Mouse (Mus musculus): ENCODE data around the gene Ankrd17.
"Not testable (repeated sequence)": the region's sequence is repeated elsewhere in the genome, so short reads cannot be mapped to it uniquely, and the experiment has no call there.

Gene Ankrd17

GRCm38 (mm10) chr5:90339129-90339952, 27.0 kb downstream of the Ankrd17 start:
- in situ Hi-C loops (cut with MboI, MseI) = no loop called here

- in situ Hi-C loops (cut with MboI, MseI) = no loop called here
Measured at GRCm38 (mm10) chr5:90338177-90339091, 27.9 kb downstream of the Ankrd17 start.

GRCm38 (mm10) chr5:90332478-90332877, 33.9 kb downstream of the Ankrd17 start:
- in situ Hi-C loops (cut with MboI, MseI) = no loop called here

GRCm38 (mm10) chr5:90331071-90331470, 35.3 kb downstream of the Ankrd17 start:
- in situ Hi-C loops (cut with MboI, MseI) = no loop called here

- in situ Hi-C loops (cut with MboI, MseI) = no loop called here
Measured at GRCm38 (mm10) chr5:90298396-90298795, 68.0 kb downstream of the Ankrd17 start.

- in situ Hi-C loops (cut with MboI, MseI) = no loop called here
Measured at GRCm38 (mm10) chr5:90289887-90290286, 76.5 kb downstream of the Ankrd17 start.

GRCm38 (mm10) chr5:90286559-90286958, 79.8 kb downstream of the Ankrd17 start:
- in situ Hi-C loops (cut with MboI, MseI) = no loop called here

- in situ Hi-C loops (cut with MboI, MseI) = no loop called here
Measured at GRCm38 (mm10) chr5:90280061-90280460, 86.3 kb downstream of the Ankrd17 start.

- in situ Hi-C loops (cut with MboI, MseI) = no loop called here
Measured at GRCm38 (mm10) chr5:90279418-90279817, 87.0 kb downstream of the Ankrd17 start.

GRCm38 (mm10) chr5:90277443-90277842, 88.9 kb downstream of the Ankrd17 start:
- in situ Hi-C loops (cut with MboI, MseI) = no loop called here

- in situ Hi-C loops (cut with MboI, MseI) = no loop called here
Measured at GRCm38 (mm10) chr5:90274806-90275205, 91.6 kb downstream of the Ankrd17 start.

- in situ Hi-C loops (cut with MboI, MseI) = not testable (repeated sequence)
Measured at GRCm38 (mm10) chr5:90262230-90262629, 104.1 kb downstream of the Ankrd17 start.

- in situ Hi-C loops (cut with MboI, MseI) = no loop called here
Measured at GRCm38 (mm10) chr5:90257023-90257422, 109.4 kb downstream of the Ankrd17 start.

- in situ Hi-C loops (cut with MboI, MseI) = no loop called here
Measured at GRCm38 (mm10) chr5:90247503-90247902, 118.9 kb downstream of the Ankrd17 start.

- in situ Hi-C loops (cut with MboI, MseI) = no loop called here
Measured at GRCm38 (mm10) chr5:90246987-90247386, 119.4 kb downstream of the Ankrd17 start.

GRCm38 (mm10) chr5:90246567-90246966, 119.8 kb downstream of the Ankrd17 start:
- in situ Hi-C loops (cut with MboI, MseI) = no loop called here

GRCm38 (mm10) chr5:90245416-90245815, 121.0 kb downstream of the Ankrd17 start:
- in situ Hi-C loops (cut with MboI, MseI) = no loop called here

- in situ Hi-C loops (cut with MboI, MseI) = loop anchor here in 1 of 2 experiments (10.0 kb wide), 1 partner anchor 1830 kb away; no protein-coding TSS in a partner anchor
Measured at GRCm38 (mm10) chr5:90235217-90235616, 131.2 kb downstream of the Ankrd17 start.

GRCm38 (mm10) chr5:90233305-90233704, 133.1 kb downstream of the Ankrd17 start:
- in situ Hi-C loops (cut with MboI, MseI) = loop anchor here (5.0 to 10.0 kb wide), 2 partner anchors 124 to 1831 kb away; no protein-coding TSS in a partner anchor

- in situ Hi-C loops (cut with MboI, MseI) = loop anchor here (5.0 to 10.0 kb wide), 2 partner anchors 128 to 1835 kb away; no protein-coding TSS in a partner anchor
Measured at GRCm38 (mm10) chr5:90229760-90230159, 136.6 kb downstream of the Ankrd17 start.

- in situ Hi-C loops (cut with MboI, MseI) = no loop called here
Measured at GRCm38 (mm10) chr5:90226696-90227095, 139.7 kb downstream of the Ankrd17 start.

- in situ Hi-C loops (cut with MboI, MseI) = loop anchor here in 1 of 2 experiments (5.0 to 25.0 kb wide), 3 partner anchors 143 to 1437 kb away; partner anchors contain the start of genes Ankrd17, Cxcl2 and Gm9958
Measured at GRCm38 (mm10) chr5:90224730-90225129, 141.6 kb downstream of the Ankrd17 start.
